Mouse (Mus musculus) 3134 (cell line): ENCODE measurements around the gene Pigm.
A peak's percentile ranks its signal among the peaks of the same experiment; 100 is the strongest.

ENCODE experiments used
- DNase-seq: peaks from one replicate; pipeline ENCODE4 v3.0.0-alpha.2; 2011; ENCODE audit warnings: low spot score; ENCODE audit not compliant: insufficient read length; ENCODE audit errors: extremely low read depth

Pigm gene

GRCm38 (mm10) chr1:172349916-172350812, 26.2 kb upstream of the Pigm start:
- DNase-seq = peak; percentile 13

- DNase-seq = no peak
Observed at GRCm38 (mm10) chr1:172352001-172352400, 24.3 kb upstream of the Pigm start.

DNA sequence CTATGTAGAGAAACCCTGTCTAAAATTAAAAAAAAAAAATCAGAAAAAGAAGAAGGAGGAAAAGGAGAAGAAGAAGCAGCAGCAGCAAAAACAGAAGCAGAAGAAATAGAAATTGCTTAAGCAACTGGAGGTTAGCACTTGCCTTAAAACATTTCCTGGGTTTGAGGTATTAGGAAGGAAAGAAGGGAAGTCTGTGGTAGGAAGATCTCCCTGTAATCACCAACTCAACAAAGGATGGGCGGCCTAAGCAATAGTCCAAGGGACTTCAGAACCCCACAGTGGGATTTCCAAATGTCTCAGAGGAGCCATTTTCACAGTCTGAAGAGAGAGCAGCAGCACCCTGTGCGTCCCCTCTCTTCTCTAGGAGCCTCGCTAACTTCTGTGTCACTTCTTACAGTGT, 23.9 kb upstream of the Pigm start:
- DNase-seq = no peak

DNA sequence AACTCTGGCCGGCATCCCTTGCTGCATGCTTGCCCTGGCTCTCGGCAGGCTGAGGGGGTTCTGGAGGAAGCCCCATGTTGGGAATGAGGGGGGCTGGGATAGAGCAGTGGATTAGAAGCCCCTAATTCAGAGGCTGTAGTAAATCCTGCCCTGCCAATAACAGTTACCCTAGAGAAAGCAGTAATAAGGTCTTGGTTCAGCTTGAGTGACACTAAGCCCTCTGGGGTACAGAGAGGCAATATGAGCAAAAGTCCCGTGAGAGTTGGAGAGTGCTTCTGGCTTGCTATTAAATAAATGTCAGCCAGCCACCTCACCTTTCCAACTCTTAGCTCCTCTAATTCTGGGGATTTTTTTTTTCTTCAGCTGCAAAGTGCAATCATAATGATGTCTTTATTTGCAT, 21.0 kb upstream of the Pigm start:
- DNase-seq = no peak

GRCm38 (mm10) chr1:172357550-172357949, 18.8 kb upstream of the Pigm start:
- peak; percentile 22 for DNase-seq

- DNase-seq = no peak
Observed at GRCm38 (mm10) chr1:172358341-172358740, 18.0 kb upstream of the Pigm start.

GRCm38 (mm10) chr1:172364684-172365083, 11.7 kb upstream of the Pigm start:
- DNase-seq = peak; percentile 22

GRCm38 (mm10) chr1:172368768-172369418, 7.5 kb upstream of the Pigm start:
- no peak for DNase-seq

- peak; percentile 62 for DNase-seq
Observed at GRCm38 (mm10) chr1:172376758-172377458, 562 bp downstream of the Pigm start.

DNA sequence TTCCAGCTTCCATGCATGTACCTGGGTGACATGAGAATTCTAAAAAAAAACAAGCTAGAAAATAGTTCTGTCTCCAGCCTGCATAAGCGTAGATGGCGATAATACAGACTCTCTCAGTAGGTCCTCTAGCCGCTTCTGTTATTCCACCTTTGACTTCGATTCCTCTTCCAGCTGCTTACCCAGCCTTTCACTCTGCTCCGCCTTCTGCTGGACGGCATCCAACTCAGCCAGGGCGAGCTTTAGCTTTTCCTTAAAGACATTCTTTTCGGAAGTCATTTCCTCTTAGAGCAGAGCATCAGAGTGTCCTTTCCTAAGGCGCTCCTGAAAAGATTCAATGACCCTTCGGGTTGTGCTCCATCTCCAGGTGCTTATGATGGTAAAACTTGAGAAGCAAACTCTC, 3.7 kb downstream of the Pigm start:
- DNase-seq = no peak

DNA sequence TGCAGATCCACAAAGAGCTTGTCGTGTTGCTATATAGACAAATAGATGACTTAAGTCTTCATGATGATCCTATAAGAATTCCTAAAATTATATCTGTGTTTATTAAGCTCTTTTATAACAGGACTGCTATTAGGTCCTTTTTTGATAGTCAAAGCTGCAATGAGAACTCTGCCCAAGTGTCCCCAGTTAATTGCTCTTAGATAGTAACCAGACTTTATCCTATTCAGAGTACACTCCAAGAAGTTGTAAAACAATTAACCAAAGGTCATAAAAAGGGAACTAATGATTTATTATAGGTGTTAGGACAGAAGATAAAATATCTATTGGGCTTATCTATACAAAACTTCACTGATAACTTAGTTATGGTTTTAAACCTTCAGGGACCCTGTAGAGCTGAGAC, 5.7 kb downstream of the Pigm start:
- no peak for DNase-seq

- no peak for DNase-seq
Observed at GRCm38 (mm10) chr1:172387246-172387645, 10.9 kb downstream of the Pigm start.

- DNase-seq = peak; percentile 63
Observed at GRCm38 (mm10) chr1:172390769-172391168, 14.4 kb downstream of the Pigm start.

GRCm38 (mm10) chr1:172391807-172392581, 15.6 kb downstream of the Pigm start:
- no peak for DNase-seq

DNA sequence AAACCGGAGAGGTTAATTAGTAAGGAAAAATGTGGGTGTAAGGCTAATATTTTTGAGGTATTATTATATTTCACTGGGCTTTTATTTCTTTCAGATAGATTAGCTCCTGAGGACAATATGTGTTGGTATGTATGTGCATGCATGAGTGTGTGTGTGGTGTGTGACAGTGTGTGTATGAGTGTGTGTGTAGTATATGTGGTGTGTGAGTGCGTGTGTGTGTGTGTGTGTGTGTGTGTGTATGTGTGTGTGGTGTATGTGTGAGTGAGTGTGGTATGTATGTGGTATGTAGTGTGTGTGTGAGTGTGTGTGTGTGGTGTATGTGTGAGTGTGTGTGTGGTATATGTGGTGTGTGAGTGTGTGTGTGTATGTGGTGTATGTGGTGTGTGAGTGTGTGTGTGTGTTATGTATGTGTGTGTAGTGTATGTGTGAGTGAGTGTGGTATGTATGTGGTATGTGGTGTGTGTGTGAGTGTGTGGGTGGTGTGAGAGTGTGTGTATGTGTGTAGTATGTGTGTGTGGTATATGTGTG, 16.4 kb downstream of the Pigm start:
- DNase-seq = no peak

GRCm38 (mm10) chr1:172393739-172394138, 17.4 kb downstream of the Pigm start:
- DNase-seq = no peak

DNA sequence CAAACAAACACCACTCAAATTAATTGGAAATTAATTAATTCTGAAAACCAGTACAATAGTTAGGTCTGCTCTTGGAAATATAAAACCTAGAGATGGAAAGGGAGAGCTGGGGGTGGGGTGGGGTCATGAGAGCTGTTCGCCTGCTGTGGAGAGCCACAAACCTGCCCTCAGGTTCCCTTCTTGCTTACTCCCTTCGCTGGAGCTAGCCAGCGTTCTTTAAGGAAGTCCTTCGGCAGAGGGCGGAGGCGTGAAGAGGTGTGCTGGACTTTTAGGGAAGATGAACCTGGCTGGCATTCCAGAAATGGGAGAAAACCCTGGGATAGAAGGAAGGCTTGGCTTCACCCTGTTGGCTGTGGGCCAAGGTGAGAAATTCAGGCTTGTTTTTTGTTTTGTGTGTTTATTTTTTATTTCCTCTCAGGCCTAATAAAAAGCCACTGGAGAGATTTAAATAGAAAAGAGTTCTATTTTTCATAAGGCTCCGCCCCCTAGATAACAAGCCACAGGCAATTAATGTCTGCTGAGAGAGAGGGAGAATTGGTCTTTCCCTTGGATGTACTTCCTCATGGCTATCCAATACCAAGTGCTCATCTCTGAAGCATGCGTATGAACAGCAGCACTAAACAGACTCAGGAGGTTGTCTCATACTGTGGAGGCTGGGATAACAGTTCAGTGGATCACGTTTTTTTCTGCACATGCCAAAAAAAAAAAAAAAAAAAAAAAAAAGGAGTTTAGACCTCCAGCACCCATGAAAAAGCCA, 20.8 kb downstream of the Pigm start:
- no peak for DNase-seq

DNA sequence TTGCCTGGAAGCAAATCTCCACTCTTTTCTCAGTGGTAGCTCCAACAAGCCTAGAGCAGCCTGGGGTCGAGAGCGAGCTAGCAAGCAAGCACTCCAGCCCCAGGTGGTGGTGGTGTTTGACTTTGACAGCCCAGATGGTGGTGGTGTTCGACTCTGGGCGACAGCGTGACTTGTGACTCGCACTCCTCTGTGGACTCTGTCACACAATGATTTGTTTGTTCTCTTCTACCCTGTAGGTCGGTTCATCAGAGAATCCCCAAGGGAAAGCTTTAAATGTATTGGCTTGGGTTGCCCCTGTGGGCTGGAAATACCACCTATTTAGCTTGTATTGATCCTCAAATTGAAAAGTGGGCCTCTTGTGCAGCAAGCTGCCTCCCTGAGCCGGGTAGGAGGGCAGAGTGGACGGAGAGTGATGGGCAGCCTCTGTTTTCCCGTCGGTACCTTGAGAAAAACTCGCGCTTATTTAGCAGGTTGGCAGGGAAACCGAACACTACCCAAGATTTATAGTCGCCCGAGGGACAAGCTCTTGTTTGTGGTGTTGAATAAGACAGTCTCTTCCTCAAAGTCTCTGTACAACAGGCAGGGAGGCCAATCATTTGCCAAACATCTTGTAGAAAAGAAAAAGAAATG, 29.8 kb downstream of the Pigm start:
- DNase-seq = peak; percentile 26

- no peak for DNase-seq
Observed at GRCm38 (mm10) chr1:172408996-172409395, 32.6 kb downstream of the Pigm start.
